Mouse (Mus musculus) hindbrain, postnatal 0 days (tissue): ENCODE data around the gene Pan3. TPM values are rescaled to one million over a fixed set of nuclear protein-coding genes. Genes with fewer than 3 reads are reported as not detected.

Experiments used
- ATAC-seq: fragments of 200-750 bp; cut with Nextera tagmentation; 2 replicates; pipeline ENCODE4 v1.8.0; 2017; ENCODE audit warnings: mild to moderate bottlenecking, moderate TSS enrichment, moderate library complexity
- DNase-seq: peaks from one replicate; pipeline ENCODE4 v3.0.0-alpha.2; 2015; ENCODE audit warnings: low spot score
- H3K27ac ChIP-seq: fragments of 300-500 bp; sonication (generic); 2 replicates; pipeline ENCODE4 v1.5.1; 2014; ENCODE audit warnings: mild to moderate bottlenecking
- H3K27me3 ChIP-seq: fragments of 300-500 bp; sonication (generic); 2 replicates; pipeline ENCODE4 v1.6.1; 2014; ENCODE audit warnings: low read length, mixed read lengths; ENCODE audit not compliant: insufficient read depth
- H3K36me3 ChIP-seq: fragments of 300-500 bp; sonication (generic); 2 replicates; pipeline ENCODE4 v1.6.1; 2014; ENCODE audit warnings: low read length, mixed read lengths; ENCODE audit not compliant: insufficient read depth
- H3K4me1 ChIP-seq: fragments of 300-500 bp; sonication (generic); 2 replicates; pipeline ENCODE4 v1.6.1; 2014; ENCODE audit warnings: antibody characterized with exemption, low read length, mixed read lengths; ENCODE audit not compliant: insufficient read depth
- H3K4me2 ChIP-seq: fragments of 300-500 bp; sonication (generic); 2 replicates; pipeline ENCODE4 v1.6.1; 2014; ENCODE audit warnings: low read depth, mild to moderate bottlenecking, low read length, moderate library complexity, mixed read lengths
- H3K4me3 ChIP-seq: fragments of 300-500 bp; sonication (generic); 2 replicates; pipeline ENCODE4 v1.5.1; 2014; ENCODE audit warnings: low read length
- H3K9ac ChIP-seq: fragments of 300-500 bp; sonication (generic); replicated peaks from 2 replicates; pipeline ENCODE4 v1.6.1; 2014; ENCODE audit warnings: mild to moderate bottlenecking, low read length, moderate library complexity, mixed read lengths
- H3K9me3 ChIP-seq: fragments of 300-500 bp; sonication (generic); 2 replicates; pipeline ENCODE4 v1.6.1; 2016; ENCODE audit warnings: low read length, mixed read lengths
- CTCF ChIP-seq: IDR thresholded peaks from 2 replicates; pipeline ENCODE4 v1.5.1; 2016; ENCODE audit warnings: antibody characterized with exemption, control low read depth, low read depth
- WGBS: fragments of 180-500 bp; shearing (Covaris S2); extraction: QIAGEN DNeasy Blood & Tissue Kit; methylation state at CpG from one replicate; pipeline ENCODE4 v1.1.7; 2014; 5-methylcytosine and 5-hydroxymethylcytosine counted together
- polyA plus RNA-seq: library from polyadenylated mRNA; unstranded; fragments of >200 nt; fragmentation: Nextera tagmentation; extraction: Ambion mirVana; gene quantifications from 2 replicates; pipeline ENCODE4 v1.2.1, GENCODE M21; 2015
- total RNA-seq: library from RNA; depleted of rRNA; stranded (reverse); fragments of >200 nt; gene quantifications from 2 replicates; pipeline ENCODE4 v1.2.3, GENCODE M21; 2014

Gene Pan3
- total and polyA plus RNA-seq, 2 experiments from 2014 or later: 53.9 to 80.5 TPM

DNA sequence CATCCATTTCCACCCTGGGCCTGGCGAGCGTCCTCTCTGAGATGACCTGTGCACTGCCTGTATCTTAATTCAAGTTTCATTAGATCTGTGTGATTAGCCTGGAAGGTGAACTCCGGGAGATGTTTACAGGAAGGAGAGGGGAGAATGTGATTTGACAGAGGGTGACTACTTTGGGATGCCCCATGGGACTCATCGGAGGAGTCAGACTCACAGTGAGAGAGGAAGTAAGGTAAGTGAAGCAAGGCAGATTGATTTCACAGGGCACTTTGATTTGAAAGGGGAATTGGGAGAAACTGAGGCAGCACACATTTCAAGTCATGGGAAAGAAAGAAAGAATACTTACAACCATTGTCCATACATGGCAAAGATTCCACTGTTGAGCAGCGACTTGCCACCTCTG is 23.8 kb upstream of the Pan3 start:
- TF ChIP-seq CTCF: no peak
- 88% methylated on average over 5 of the region's 5 CpGs for WGBS
- Histone ChIP-seq H3K9ac (no peak overlapping the region), H3K36me3 (no peaks in the 10 kb centered on the region), H3K27me3 (peaks cover under 1% of the 10 kb centered on the region; the same call in 1 of the 2 replicates), H3K4me2 (no peak overlapping the region), H3K27ac (no peak overlapping the region), H3K9me3 (no peaks in the 10 kb centered on the region), H3K4me1 (0 out of 2 replicates have a peak, but pooled peaks cover 1% of the 10 kb centered on the region), H3K4me3 (no peak overlapping the region)
- no peak for ATAC-seq
- DNase-seq: no peak

DNA sequence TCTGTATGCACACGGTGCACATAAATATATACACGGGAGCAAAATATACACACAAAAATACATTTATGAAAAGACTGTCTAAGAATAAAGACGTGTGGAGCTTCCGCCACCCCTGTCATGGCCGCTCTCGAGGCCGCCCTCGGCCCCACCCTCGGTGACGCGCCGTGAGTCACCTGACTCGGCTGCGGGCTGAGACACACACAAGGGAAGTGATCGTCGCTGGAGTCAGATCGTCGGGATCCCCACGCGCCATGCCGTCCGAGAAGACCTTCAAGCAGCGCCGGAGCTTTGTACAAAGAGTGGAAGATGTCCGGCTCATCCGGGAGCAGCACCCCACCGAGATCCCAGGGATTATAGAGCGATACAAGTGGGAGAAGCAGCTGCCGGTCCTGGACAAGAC is 21.2 kb upstream of the Pan3 start:
- Histone ChIP-seq H3K9ac (no peak overlapping the region), H3K36me3 (no peaks in the 10 kb centered on the region), H3K4me3 (no peak overlapping the region), H3K4me1 (no peaks in the 10 kb centered on the region), H3K27ac (no peak overlapping the region), H3K27me3 (no peaks in the 10 kb centered on the region), H3K4me2 (no peak overlapping the region), H3K9me3 (no peaks in the 10 kb centered on the region)
- ATAC-seq (peak; percentile 43; the same call in 1 of the 2 replicates), DNase-seq (no peak)
- no peak for TF ChIP-seq CTCF
- WGBS: 67% methylated on average over 29 of the region's 29 CpGs

DNA sequence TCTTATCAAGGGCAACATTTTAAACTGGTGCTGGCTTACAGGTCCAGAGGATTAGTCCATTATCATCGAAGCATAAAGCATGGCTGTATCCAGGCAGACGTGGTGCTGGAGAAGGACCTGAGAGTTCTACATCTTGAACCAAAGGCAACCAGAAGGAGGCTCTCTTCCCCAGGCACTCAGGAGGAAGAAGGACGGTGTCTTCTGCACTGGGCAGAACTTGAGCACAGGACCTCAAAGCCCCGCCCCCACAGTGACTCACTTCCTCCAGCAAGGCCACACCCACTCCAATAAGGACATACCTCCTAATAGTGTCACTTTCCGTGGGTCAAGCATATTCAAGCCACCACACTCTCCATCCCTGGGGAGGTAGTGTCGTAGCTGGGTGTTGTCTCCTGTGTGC is 19.4 kb upstream of the Pan3 start:
- no peak overlapping the region for H3K27ac ChIP-seq
- H3K9ac ChIP-seq: no peak overlapping the region
- H3K4me1 ChIP-seq: no peaks in the 10 kb centered on the region
- H3K4me2 ChIP-seq: no peak overlapping the region
- 88% methylated on average over 6 of the region's 6 CpGs for WGBS
- no peaks in the 10 kb centered on the region for H3K36me3 ChIP-seq
- H3K9me3 ChIP-seq: no peaks in the 10 kb centered on the region
- H3K27me3 ChIP-seq: no peaks in the 10 kb centered on the region
- DNase-seq (no peak), ATAC-seq (no peak)
- H3K4me3 ChIP-seq: no peak overlapping the region
- TF ChIP-seq CTCF: no peak

DNA sequence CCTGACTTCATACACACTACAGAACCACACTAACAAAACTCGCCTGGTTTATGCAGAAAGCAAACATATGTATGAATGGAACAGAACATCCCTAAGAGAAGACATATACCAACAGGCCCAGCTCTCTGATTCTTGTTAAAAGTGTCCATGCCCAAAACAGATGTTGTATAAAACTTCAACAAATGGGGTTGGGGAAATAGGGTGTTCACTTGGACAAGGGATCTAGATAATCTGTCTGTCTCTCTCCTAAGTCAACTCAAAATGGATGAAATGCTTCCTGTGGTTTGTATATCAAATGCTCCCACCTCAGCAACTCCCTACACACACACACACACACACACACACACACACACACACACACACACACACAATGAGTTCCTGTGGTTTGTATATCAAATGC is 12.0 kb upstream of the Pan3 start:
- H3K4me2 ChIP-seq: no peak overlapping the region
- 76% methylated on average over 1 of the region's 1 CpGs for WGBS
- no peaks in the 10 kb centered on the region for H3K27me3 ChIP-seq
- ATAC-seq (no peak), DNase-seq (no peak)
- H3K9me3 ChIP-seq: no peaks in the 10 kb centered on the region
- H3K9ac ChIP-seq: no peak overlapping the region
- no peak overlapping the region for H3K27ac ChIP-seq
- H3K36me3 ChIP-seq: no peaks in the 10 kb centered on the region
- no peaks in the 10 kb centered on the region for H3K4me1 ChIP-seq
- H3K4me3 ChIP-seq: no peak overlapping the region
- no peak for TF ChIP-seq CTCF

DNA sequence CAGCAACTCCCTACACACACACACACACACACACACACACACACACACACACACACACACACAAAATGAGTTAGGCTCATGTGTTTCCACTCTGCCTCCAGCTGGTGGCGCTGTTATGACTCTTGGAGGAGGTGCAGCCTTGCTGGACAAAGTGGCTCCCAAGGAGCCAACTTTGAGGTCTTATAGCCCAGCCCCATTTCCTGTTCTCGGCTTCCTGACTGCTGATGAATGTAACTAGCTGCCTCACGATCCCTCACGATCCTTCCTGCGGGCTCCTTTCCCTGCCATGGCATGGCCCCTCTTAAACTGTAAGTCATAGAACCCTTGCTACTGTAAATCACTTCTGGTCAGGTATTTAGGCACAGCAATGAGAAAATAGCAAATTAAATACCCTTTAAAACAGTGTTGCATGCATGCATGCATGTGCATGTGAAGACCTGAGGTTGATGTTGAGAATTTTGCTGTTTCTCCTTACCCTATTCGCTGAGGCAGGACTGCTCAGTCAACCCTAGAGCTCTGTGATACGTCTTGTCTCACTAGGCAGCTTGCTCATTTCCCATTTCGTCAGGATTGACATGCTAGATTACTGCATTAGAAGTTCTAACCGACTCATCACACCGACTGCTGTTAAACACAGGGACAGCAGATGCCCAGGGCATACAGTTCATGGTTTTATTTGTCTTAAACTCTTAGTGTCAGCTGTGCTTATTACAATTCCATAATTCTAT is 11.4 kb upstream of the Pan3 start:
- H3K4me3 ChIP-seq: no peak overlapping the region
- 43% methylated on average over 10 of the region's 10 CpGs for WGBS
- no peaks in the 10 kb centered on the region for H3K4me1 ChIP-seq
- H3K27me3 ChIP-seq: no peaks in the 10 kb centered on the region
- H3K27ac ChIP-seq: no peak overlapping the region
- no peak overlapping the region for H3K9ac ChIP-seq
- ATAC-seq (no peak), DNase-seq (peak; percentile 44)
- peak; percentile 61 for TF ChIP-seq CTCF
- H3K36me3 ChIP-seq: no peaks in the 10 kb centered on the region
- H3K4me2 ChIP-seq: no peak overlapping the region
- no peaks in the 10 kb centered on the region for H3K9me3 ChIP-seq

DNA sequence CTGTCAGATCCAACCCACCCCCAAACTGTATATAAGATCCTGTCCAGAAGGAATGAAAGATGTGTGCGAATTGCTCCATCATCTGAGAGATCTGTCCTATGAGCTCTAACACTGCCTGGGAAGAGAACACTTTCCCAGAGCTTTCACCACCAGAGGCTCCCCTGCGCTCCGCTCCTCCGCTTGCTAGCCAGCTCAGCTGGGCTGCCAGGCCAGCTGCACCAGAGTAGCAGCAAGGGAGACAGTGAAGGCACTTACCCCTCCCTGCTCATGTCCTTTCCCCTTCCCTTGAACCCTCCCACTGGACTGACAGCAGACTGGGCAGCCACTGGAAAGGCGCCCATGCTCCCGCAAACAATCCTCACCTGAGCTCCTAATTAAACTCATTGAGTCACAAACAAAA is 6.3 kb upstream of the Pan3 start:
- Histone ChIP-seq H3K27me3 (no peaks in the 10 kb centered on the region), H3K4me3 (no peak overlapping the region), H3K27ac (no peak overlapping the region), H3K4me2 (no peak overlapping the region), H3K9ac (no peak overlapping the region), H3K36me3 (no peaks in the 10 kb centered on the region), H3K4me1 (no peaks in the 10 kb centered on the region), H3K9me3 (no peaks in the 10 kb centered on the region)
- ATAC-seq (no peak), DNase-seq (no peak)
- WGBS: 31% methylated on average over 6 of the region's 6 CpGs
- TF ChIP-seq CTCF: peak; percentile 38; the same call in 1 of the 2 replicates

DNA sequence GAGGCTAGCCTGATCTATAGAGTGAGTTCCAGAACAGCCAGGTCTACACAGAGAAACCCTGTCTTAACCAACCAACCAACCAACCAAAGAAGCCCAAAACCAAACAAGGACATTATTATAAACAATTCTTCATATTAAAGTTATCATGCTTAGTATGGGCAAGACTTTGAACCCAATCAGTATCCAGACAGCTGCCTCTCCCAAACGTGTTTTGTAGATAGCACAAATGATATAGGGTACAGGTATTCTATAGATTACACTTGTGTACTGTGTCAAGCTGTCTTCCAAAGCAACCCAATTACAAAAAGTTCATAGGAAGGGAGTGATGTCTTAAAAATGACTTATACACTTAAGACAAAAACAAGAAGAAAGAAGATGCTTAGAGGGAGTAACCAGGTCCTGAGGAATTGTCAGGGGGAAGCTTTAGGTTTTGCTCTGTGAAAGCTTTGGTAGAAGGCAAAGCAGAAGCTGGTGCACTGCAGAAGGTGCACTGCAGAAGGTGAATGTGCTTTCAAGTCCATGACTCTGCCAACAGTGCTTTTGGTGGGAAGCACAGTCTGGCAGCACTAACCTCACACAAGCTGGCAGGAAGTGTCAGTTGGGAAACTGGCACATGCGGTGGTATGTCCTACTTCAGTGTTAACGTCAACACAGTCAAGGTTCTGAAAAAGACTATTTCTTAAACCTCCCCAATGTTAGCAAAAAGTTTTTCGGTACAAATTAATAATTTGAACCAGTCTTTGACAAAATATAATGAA is 3.7 kb upstream of the Pan3 start:
- Histone ChIP-seq H3K27ac (no peak overlapping the region), H3K9me3 (no peaks in the 10 kb centered on the region), H3K27me3 (no peaks in the 10 kb centered on the region), H3K36me3 (no peaks in the 10 kb centered on the region), H3K4me1 (no peaks in the 10 kb centered on the region), H3K4me2 (no peak overlapping the region), H3K4me3 (no peak overlapping the region), H3K9ac (no peak overlapping the region)
- no peak for TF ChIP-seq CTCF
- ATAC-seq (no peak), DNase-seq (no peak)
- 77% methylated on average over 4 of the region's 4 CpGs for whole genome bisulfite sequencing
